Mouse (Mus musculus) cerebellum, postnatal 25 days (tissue): ENCODE measurements around the gene Hbs1l.

Experiments
- DNase-seq, 2 experiments: peaks; one replicate each; pipeline ENCODE4 v3.0.0; 2021; ENCODE audit warnings: mixed read lengths in 2 of 2

Hbs1l gene

DNA sequence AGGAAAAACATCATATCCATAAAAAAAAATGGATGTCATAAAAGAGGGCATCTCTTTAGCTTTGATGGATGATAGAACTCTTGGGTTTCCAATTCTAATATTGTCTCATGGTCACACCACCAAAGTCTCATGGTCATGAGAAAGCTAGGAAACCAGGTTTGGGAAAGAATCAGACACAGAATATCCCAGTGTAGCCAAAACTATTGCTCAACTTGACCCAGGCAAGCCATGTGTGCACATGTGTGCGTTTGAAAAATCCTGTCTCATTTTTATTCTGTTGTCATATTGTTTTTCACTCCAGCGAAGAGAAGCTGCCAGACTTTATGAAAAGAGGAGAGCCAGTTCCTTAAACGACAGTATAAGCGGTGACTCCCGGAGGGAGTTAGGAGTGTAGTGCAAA, 114.9 kb downstream of the Hbs1l start:
- DNase-seq, result no peak

DNA sequence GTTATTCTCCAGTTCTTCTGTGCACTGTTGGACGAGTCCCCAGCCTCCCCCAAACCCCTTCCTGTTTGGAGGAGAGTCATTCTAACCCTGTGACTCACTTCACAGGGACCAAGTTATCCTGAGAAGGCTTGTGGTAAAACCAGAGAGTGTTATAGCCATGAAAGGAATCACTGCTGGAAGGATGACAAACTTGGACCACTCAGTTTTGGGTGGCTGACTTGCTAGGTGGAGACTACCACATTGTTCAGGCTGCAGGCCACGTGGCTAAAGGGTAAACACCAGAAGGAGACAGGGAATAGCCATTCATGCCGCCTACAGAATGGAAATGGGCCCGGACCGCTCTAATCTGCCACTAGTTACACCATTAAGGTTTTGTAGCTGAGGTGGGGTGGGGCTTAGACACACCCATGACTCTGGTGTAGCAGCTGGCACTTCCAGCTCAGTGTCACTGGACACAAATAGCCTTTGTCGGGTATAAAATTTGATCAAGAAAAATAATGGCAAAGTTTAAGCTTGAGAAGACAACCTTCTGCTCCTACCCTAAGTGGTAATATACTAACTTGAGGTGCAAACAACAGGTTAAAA, 115.9 kb downstream of the Hbs1l start:
- DNase-seq, result no peak

DNA sequence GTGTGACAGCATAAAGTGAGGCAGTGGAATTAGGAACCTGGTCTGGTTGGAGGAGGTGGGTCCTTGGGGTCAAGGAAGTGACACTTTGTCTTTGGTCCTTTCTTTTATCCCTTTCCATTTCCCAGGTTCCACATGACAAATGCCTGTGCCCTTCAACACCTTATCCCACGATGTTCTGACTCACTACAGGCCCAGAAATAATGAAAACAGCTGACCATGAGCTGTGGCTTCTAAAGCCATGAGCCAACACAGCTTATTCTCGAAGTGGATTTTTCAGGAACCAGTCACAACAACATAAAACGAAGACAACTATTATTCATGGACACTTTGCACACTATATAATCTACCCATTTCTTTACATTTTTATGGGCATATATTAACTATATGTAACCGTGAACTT, 119.3 kb downstream of the Hbs1l start:
- DNase-seq, result no peak

DNA sequence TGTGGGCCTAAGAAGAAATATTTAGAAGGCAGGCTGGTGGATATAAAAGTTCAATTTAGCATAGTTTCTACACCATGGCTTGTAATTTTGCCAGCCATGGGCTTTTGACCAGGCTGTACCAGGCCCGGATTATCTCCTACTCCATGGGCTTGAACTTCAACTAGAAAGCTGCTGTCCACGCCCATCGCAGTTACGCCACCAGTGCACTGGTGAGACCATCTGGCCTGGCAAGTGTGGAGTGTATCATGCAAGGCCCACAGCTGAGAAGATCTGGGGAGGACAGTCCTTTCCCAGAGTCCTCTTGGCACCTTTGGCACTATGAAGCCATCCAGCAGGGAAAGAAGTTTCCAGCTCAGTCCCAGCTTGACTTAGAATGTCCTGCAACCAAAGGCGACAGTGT, 120.4 kb downstream of the Hbs1l start:
- no peak for DNase-seq
